Mouse (Mus musculus): ENCODE results near the gene Etfbkmt. TPM values are rescaled to one million over a fixed set of nuclear protein-coding genes. Genes with fewer than 3 reads are reported as not detected.

Etfbkmt gene
- polyA plus RNA-seq, 1 experiment from 2014 or later, result 12.7 TPM

DNA sequence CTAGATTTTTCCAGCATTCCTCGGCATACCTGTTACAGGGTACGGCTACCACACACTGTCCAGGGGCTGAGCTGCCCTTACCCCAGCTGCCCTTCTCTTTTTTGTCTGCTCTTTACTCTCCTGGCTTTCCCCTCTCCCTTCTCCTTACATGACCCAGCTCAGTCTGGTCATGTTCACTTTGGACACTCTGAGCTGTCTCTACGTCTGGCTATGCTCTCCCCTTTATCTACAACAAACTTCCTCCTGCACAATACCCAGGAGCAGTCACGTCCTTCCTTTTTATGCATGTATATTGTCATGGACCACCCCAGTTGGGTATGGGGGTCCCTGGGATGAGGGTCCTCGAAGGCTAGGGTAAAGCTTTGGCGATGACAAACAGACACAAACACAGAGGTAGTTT, 4.0 kb upstream of the Etfbkmt start:
- Histone ChIP-seq H3K9me3 (no peaks in the 10 kb centered on the region), H3K27ac (no peak overlapping the region), H3K36me3 (no peaks in the 10 kb centered on the region), H3K4me1 (no peaks in the 10 kb centered on the region), H3K27me3 (no peaks in the 10 kb centered on the region), H3K4me2 (no peak overlapping the region), H3K9ac (no peak overlapping the region), H3K4me3 (no peak overlapping the region)
- WGBS, result 69% methylated on average over 6 of the region's 6 CpGs
- no peak for ATAC-seq (ENCODE audit: insufficient number of reproducible peaks, low FRiP score, low TSS enrichment, low read depth)

DNA sequence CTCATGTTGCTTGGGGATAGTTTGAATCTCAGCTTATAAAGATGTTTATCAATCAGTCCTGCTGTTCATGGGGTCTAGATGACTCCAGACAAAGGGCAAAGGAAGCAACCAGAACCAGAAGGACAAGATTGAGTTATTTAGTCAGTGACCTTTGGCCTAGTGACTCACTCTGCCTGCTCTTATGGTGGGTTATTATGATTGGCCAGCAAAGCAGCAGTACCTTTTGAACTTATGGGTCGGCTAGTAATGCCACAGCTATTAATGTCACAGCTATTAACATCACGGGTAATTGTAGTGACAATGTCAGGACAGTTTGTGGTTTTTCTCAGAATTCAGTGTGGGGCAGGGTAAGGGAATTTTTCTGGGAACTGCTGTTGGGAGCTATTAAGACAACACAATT, 1.7 kb upstream of the Etfbkmt start:
- no peaks in the 10 kb centered on the region for H3K36me3 ChIP-seq
- ATAC-seq (ENCODE audit: insufficient number of reproducible peaks, low FRiP score, low TSS enrichment, low read depth), result no peak
- H3K27me3 ChIP-seq, result no peaks in the 10 kb centered on the region
- H3K4me2 ChIP-seq, result no peak overlapping the region
- H3K9ac ChIP-seq, result no peak overlapping the region
- no peak overlapping the region for H3K4me3 ChIP-seq
- 45% methylated on average over 2 of the region's 2 CpGs for WGBS
- H3K9me3 ChIP-seq, result no peaks in the 10 kb centered on the region
- H3K27ac ChIP-seq, result no peak overlapping the region
- H3K4me1 ChIP-seq, result peaks cover 8% of the 10 kb centered on the region

GRCm38 (mm10) chr6:149139011-149139410, 638 bp upstream of the Etfbkmt start:
- WGBS, result 87% methylated on average over 3 of the region's 3 CpGs
- 0 out of 2 replicates have a peak, but pooled peaks cover 1% of the 10 kb centered on the region for H3K36me3 ChIP-seq
- no peaks in the 10 kb centered on the region for H3K9me3 ChIP-seq
- H3K4me1 ChIP-seq, result peaks cover 8% of the 10 kb centered on the region
- no peak overlapping the region for H3K4me3 ChIP-seq
- no peak overlapping the region for H3K4me2 ChIP-seq
- ATAC-seq (ENCODE audit: insufficient number of reproducible peaks, low FRiP score, low TSS enrichment, low read depth), result no peak
- no peak overlapping the region for H3K9ac ChIP-seq
- H3K27me3 ChIP-seq, result no peaks in the 10 kb centered on the region
- no peak overlapping the region for H3K27ac ChIP-seq

GRCm38 (mm10) chr6:149141393-149142173, 1.9 kb downstream of the Etfbkmt start:
- H3K27ac ChIP-seq, result peak overlapping the region; percentile 64
- peaks cover 8% of the 10 kb centered on the region for H3K4me1 ChIP-seq
- peak overlapping the region; percentile 26; the same call in 1 of the 2 replicates for H3K9ac ChIP-seq
- WGBS, result 5% methylated on average over 36 of the region's 36 CpGs
- H3K9me3 ChIP-seq, result no peaks in the 10 kb centered on the region
- H3K27me3 ChIP-seq, result no peaks in the 10 kb centered on the region
- H3K4me3 ChIP-seq, result peak overlapping the region; percentile 47
- peak overlapping the region; percentile 62 for H3K4me2 ChIP-seq
- peak; percentile 88 for ATAC-seq (ENCODE audit: insufficient number of reproducible peaks, low FRiP score, low TSS enrichment, low read depth)
- H3K36me3 ChIP-seq, result peaks cover 11% of the 10 kb centered on the region; the same call in 1 of the 2 replicates

- H3K4me1 ChIP-seq, result peaks cover 8% of the 10 kb centered on the region
- no peak for ATAC-seq (ENCODE audit: insufficient number of reproducible peaks, low FRiP score, low TSS enrichment, low read depth)
- H3K9ac ChIP-seq, result no peak overlapping the region
- no peaks in the 10 kb centered on the region for H3K9me3 ChIP-seq
- no peak overlapping the region for H3K4me3 ChIP-seq
- WGBS, result 97% methylated on average over 1 of the region's 1 CpGs
- H3K4me2 ChIP-seq, result no peak overlapping the region
- peaks cover 15% of the 10 kb centered on the region; the same call in 1 of the 2 replicates for H3K36me3 ChIP-seq
- H3K27me3 ChIP-seq, result no peaks in the 10 kb centered on the region
- H3K27ac ChIP-seq, result no peak overlapping the region
Measured at GRCm38 (mm10) chr6:149145143-149145542, 5.5 kb downstream of the Etfbkmt start.

GRCm38 (mm10) chr6:149148436-149149229, 9.0 kb downstream of the Etfbkmt start:
- no peaks in the 10 kb centered on the region for H3K4me1 ChIP-seq
- H3K4me3 ChIP-seq, result no peak overlapping the region
- WGBS, result 86% methylated on average over 7 of the region's 7 CpGs
- no peak overlapping the region for H3K9ac ChIP-seq
- H3K27me3 ChIP-seq, result no peaks in the 10 kb centered on the region
- no peak overlapping the region for H3K27ac ChIP-seq
- H3K9me3 ChIP-seq, result no peaks in the 10 kb centered on the region
- peaks cover 28% of the 10 kb centered on the region for H3K36me3 ChIP-seq
- H3K4me2 ChIP-seq, result no peak overlapping the region
- ATAC-seq (ENCODE audit: insufficient number of reproducible peaks, low FRiP score, low TSS enrichment, low read depth), result no peak

DNA sequence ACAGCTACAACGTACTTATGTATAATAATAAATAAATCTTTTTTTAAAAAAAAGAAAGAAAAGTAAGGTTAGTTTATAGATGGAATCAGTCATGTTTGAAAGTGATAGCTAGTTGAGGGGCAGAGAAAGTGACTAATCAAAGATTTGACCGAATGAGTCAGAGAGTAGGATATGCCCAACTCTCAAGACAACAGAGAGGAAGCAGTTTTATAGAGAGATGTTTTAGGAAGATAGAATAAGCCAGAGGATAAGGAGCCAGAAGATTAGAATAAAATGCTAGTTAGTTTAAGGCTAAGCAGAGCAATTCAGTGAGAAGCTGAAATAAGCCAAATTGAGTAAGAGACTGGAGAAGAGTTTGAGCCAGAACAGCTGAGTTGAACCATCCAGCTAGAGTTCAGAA, 12.5 kb downstream of the Etfbkmt start:
- no peak for ATAC-seq (ENCODE audit: insufficient number of reproducible peaks, low FRiP score, low TSS enrichment, low read depth)
- H3K4me1 ChIP-seq, result no peaks in the 10 kb centered on the region
- H3K27ac ChIP-seq, result no peak overlapping the region
- H3K9me3 ChIP-seq, result no peaks in the 10 kb centered on the region
- WGBS, result 89% methylated on average over 2 of the region's 2 CpGs
- H3K9ac ChIP-seq, result no peak overlapping the region
- H3K4me3 ChIP-seq, result no peak overlapping the region
- no peak overlapping the region for H3K4me2 ChIP-seq
- H3K36me3 ChIP-seq, result peaks cover 25% of the 10 kb centered on the region
- no peaks in the 10 kb centered on the region for H3K27me3 ChIP-seq

- H3K27ac ChIP-seq, result no peak overlapping the region
- H3K4me3 ChIP-seq, result no peak overlapping the region
- H3K9ac ChIP-seq, result no peak overlapping the region
- WGBS, result 37% methylated on average over 6 of the region's 6 CpGs
- no peak overlapping the region for H3K4me2 ChIP-seq
- no peaks in the 10 kb centered on the region for H3K27me3 ChIP-seq
- H3K4me1 ChIP-seq, result no peaks in the 10 kb centered on the region
- H3K9me3 ChIP-seq, result no peaks in the 10 kb centered on the region
- no peak for ATAC-seq (ENCODE audit: insufficient number of reproducible peaks, low FRiP score, low TSS enrichment, low read depth)
- H3K36me3 ChIP-seq, result peaks cover 33% of the 10 kb centered on the region
Measured at GRCm38 (mm10) chr6:149153473-149154115, 13.9 kb downstream of the Etfbkmt start.

DNA sequence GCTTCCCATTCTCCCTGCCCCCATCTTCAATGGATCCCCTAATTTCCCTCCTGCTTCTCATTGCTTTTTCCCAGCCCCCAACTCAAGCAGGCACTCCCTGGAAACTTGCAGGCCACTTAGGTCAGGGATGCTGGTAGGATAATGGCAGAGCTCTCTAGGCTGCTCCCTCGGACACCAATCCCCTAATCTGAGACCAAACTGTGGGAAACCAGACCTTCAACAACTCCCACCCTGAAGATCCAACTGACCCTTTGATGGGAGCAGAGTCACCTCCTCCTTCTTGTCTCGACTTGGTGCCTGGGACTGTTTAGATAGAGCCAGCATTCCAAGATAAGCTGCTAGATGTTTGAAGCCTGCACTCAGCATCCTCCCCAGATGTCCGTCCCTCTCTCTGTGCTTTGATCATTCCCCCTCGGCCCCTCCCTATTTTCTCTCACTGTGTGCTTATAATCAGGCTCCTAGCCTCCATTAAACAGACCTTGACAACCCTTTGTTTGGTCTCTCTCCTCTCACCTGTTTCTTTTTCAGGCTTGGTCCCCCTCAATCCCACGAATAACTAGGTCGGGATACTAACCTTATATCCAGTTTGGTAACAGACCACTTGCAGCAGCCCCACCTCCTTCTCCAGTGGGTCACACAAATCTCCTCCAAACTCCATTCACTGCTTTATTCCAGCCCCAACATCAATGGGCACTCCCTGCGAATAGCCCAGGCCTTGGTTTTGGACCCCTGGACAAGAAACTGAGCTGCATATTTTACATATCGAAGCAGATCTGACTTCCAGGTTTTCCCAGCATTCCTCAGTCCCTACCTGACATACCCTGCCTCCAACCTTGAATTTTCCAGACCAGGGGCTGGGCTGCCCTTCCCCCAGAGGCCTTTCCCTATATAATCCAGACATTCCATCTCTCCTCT, 14.7 kb downstream of the Etfbkmt start:
- H3K4me1 ChIP-seq, result no peaks in the 10 kb centered on the region
- H3K27ac ChIP-seq, result no peak overlapping the region
- H3K27me3 ChIP-seq, result no peaks in the 10 kb centered on the region
- WGBS, result 20% methylated on average over 8 of the region's 8 CpGs
- no peak for ATAC-seq (ENCODE audit: insufficient number of reproducible peaks, low FRiP score, low TSS enrichment, low read depth)
- no peak overlapping the region for H3K9ac ChIP-seq
- H3K4me3 ChIP-seq, result no peak overlapping the region
- H3K36me3 ChIP-seq, result peaks cover 37% of the 10 kb centered on the region
- H3K9me3 ChIP-seq, result no peaks in the 10 kb centered on the region
- H3K4me2 ChIP-seq, result no peak overlapping the region

GRCm38 (mm10) chr6:149155031-149155841, 15.6 kb downstream of the Etfbkmt start:
- Histone ChIP-seq H3K9ac (no peak overlapping the region), H3K27me3 (no peaks in the 10 kb centered on the region), H3K4me1 (no peaks in the 10 kb centered on the region), H3K36me3 (peaks cover 34% of the 10 kb centered on the region), H3K9me3 (no peaks in the 10 kb centered on the region), H3K4me3 (no peak overlapping the region), H3K4me2 (no peak overlapping the region), H3K27ac (no peak overlapping the region)
- WGBS, result 49% methylated on average over 3 of the region's 3 CpGs
- ATAC-seq (ENCODE audit: insufficient number of reproducible peaks, low FRiP score, low TSS enrichment, low read depth), result no peak
